Mouse (Mus musculus) hindbrain, embryonic 13.5 days (tissue): ENCODE results near the gene Kdm6b. TPM values are rescaled to one million over a fixed set of nuclear protein-coding genes. Genes with fewer than 3 reads are reported as not detected.

Source experiments
- ATAC-seq: fragments of 200-750 bp; cut with Nextera tagmentation; 2 replicates; pipeline ENCODE4 v1.8.0; 2017; ENCODE audit warnings: moderate TSS enrichment; ENCODE audit not compliant: low FRiP score
- H3K27ac ChIP-seq: fragments of 300-500 bp; sonication (generic); 2 replicates; pipeline ENCODE4 v1.5.1; 2015; ENCODE audit warnings: inconsistent platforms, mild to moderate bottlenecking, moderate library complexity
- H3K27me3 ChIP-seq: fragments of 300-500 bp; sonication (generic); 2 replicates; pipeline ENCODE4 v1.6.1; 2015; ENCODE audit warnings: mild to moderate bottlenecking, inconsistent platforms
- H3K36me3 ChIP-seq: fragments of 300-500 bp; sonication (generic); 2 replicates; pipeline ENCODE4 v1.6.1; 2015; ENCODE audit warnings: mild to moderate bottlenecking, inconsistent platforms
- H3K4me1 ChIP-seq: fragments of 300-500 bp; sonication (generic); replicated peaks from 2 replicates; pipeline ENCODE4 v1.6.1; 2015; ENCODE audit warnings: inconsistent platforms
- H3K4me2 ChIP-seq: fragments of 300-500 bp; sonication (generic); 2 replicates; pipeline ENCODE4 v1.6.1; 2015; ENCODE audit warnings: inconsistent platforms, mild to moderate bottlenecking, moderate library complexity
- H3K4me3 ChIP-seq: fragments of 300-500 bp; sonication (generic); 2 replicates; pipeline ENCODE4 v1.5.1; 2015; ENCODE audit warnings: mild to moderate bottlenecking, inconsistent platforms
- H3K9ac ChIP-seq: fragments of 300-500 bp; sonication (generic); 2 replicates; pipeline ENCODE4 v1.6.1; 2015; ENCODE audit warnings: mild to moderate bottlenecking, inconsistent platforms
- H3K9me3 ChIP-seq: fragments of 300-500 bp; sonication (generic); 2 replicates; pipeline ENCODE4 v1.6.1; 2016; ENCODE audit warnings: inconsistent platforms
- WGBS: fragments of 180-500 bp; shearing (Covaris S2); methylation state at CpG from one replicate; pipeline ENCODE4 v1.1.7; 2015; 5-methylcytosine and 5-hydroxymethylcytosine counted together
- polyA plus RNA-seq: library from polyadenylated mRNA; unstranded; fragments of >200 nt; fragmentation: Nextera tagmentation; extraction: Ambion mirVana; gene quantifications from 2 replicates; pipeline ENCODE4 v1.2.1, GENCODE M21; 2015

Gene Kdm6b
- polyA plus RNA-seq, 1 experiment from 2014 or later = 50.6 TPM

- Histone ChIP-seq H3K9ac (peak overlapping the region; percentile 100), H3K9me3 (no peaks in the 10 kb centered on the region), H3K36me3 (peaks cover 31% of the 10 kb centered on the region), H3K4me2 (peak overlapping the region; percentile 94), H3K27ac (peak overlapping the region; percentile 100), H3K4me1 (peaks cover 63% of the 10 kb centered on the region), H3K4me3 (peak overlapping the region; percentile 96), H3K27me3 (no peaks in the 10 kb centered on the region)
- ATAC-seq = peak; percentile 85
- WGBS = under 1% methylated on average over 26 of the region's 26 CpGs
Observed at GRCm38 (mm10) chr11:69366157-69366854, 47.2 kb downstream of the Kdm6b start.

DNA sequence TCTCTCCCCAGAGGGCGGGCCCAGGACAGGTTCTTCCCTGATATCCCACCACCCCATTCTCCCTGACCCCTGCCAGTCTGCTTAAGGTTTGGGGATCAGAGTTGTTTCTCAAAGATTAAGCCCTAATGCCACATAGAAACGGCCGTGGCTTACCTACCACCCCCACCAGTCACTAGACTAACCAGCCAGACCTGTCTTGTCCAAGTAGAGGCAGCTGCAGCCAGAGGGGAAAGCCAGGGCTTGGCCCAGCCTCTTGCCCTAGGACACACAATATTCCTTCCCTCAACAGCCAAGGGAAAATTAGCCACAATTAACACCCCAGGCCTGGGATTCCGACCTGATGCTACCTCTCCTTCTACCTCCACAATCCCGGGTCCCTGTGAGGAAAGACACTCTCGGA lies 47.8 kb downstream of the Kdm6b start:
- Histone ChIP-seq H3K9ac (peak overlapping the region; percentile 80), H3K4me1 (peaks cover 59% of the 10 kb centered on the region), H3K27ac (peak overlapping the region; percentile 100), H3K27me3 (no peaks in the 10 kb centered on the region), H3K36me3 (peaks cover 37% of the 10 kb centered on the region), H3K4me2 (peak overlapping the region; percentile 94), H3K9me3 (no peaks in the 10 kb centered on the region), H3K4me3 (peak overlapping the region; percentile 96)
- 27% methylated on average over 6 of the region's 6 CpGs for WGBS
- 0 out of 2 replicates have a peak, but pooled peaks have one; percentile 4 for ATAC-seq

DNA sequence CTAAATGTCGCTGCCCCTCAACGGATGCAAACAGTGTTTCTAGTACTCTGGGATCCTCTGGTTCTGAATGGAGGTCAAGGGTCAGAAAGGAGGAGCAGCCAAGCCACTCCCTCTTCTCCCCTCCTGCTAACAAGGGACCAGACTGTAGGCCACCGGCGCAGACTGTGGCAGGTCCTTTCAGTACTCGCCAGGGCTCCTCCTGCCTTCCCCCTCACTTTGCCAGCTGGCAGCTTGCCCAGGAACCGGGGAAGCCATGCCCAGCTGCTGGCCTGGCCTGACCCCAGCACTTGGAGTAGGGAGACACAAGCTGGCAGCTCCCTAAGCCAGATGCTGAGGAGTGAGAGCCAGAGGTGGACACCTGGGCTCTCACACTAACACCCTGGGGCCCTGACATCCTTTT lies 48.6 kb downstream of the Kdm6b start:
- Histone ChIP-seq H3K9ac (peak overlapping the region; percentile 80), H3K9me3 (no peaks in the 10 kb centered on the region), H3K36me3 (peaks cover 45% of the 10 kb centered on the region), H3K4me1 (peaks cover 55% of the 10 kb centered on the region), H3K4me3 (peak overlapping the region; percentile 96), H3K27ac (peak overlapping the region; percentile 100), H3K27me3 (no peaks in the 10 kb centered on the region), H3K4me2 (peak overlapping the region; percentile 94)
- under 1% methylated on average over 6 of the region's 6 CpGs for WGBS
- peak; percentile 41 for ATAC-seq

- H3K27me3 ChIP-seq = no peaks in the 10 kb centered on the region
- H3K36me3 ChIP-seq = peaks cover 50% of the 10 kb centered on the region
- peak overlapping the region; percentile 94 for H3K4me2 ChIP-seq
- H3K4me1 ChIP-seq = peaks cover 52% of the 10 kb centered on the region
- H3K4me3 ChIP-seq = no peak overlapping the region
- peak overlapping the region; percentile 80 for H3K9ac ChIP-seq
- no peaks in the 10 kb centered on the region for H3K9me3 ChIP-seq
- ATAC-seq = no peak
- 50% methylated on average over 8 of the region's 8 CpGs for WGBS
- peak overlapping the region; percentile 100 for H3K27ac ChIP-seq
Observed at GRCm38 (mm10) chr11:69364376-69364775, 49.1 kb downstream of the Kdm6b start.

DNA sequence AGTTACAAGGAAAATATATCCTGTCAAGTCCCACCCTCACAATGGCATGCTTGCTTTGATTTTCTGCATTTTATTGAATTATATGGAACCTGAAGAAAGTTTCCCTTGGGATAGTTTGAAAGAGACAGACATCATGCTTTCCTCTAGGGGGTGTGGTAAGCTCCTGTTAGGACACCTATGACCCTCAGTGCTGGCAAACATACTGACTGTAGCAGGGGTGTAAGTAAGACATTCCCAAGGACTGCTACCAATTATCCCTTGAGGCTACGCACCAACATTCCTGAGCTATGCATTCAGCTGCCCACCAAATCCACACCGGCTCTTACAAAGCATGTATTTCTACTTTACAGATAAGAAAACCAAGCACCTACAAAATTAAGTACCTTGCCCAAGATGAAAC lies 51.0 kb downstream of the Kdm6b start:
- 95% methylated on average over 2 of the region's 2 CpGs for WGBS
- Histone ChIP-seq H3K4me1 (peaks cover 44% of the 10 kb centered on the region), H3K36me3 (peaks cover 69% of the 10 kb centered on the region), H3K9me3 (no peaks in the 10 kb centered on the region), H3K4me2 (no peak overlapping the region), H3K27me3 (no peaks in the 10 kb centered on the region), H3K27ac (no peak overlapping the region), H3K9ac (no peak overlapping the region), H3K4me3 (no peak overlapping the region)
- ATAC-seq = no peak

DNA sequence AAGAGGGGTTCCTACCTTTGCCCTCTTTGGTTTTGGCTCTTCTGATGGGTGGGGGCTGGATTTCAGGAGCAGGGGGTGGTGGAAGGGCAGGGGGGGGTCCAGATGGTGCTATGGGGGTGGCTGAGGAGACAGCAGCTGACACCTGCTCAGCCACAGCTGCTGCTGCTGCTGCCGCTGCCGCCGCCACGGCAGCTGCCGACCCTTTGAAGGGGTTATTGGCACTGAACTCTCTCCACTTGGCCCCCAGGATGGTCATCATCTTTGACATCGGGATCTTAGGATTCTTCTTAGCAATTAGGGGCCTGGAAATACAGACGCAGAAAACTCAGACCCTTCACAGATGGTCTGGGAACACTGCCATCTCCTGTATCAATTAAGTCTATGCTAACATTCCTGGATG lies 51.5 kb downstream of the Kdm6b start:
- Histone ChIP-seq H3K36me3 (peaks cover 74% of the 10 kb centered on the region), H3K27ac (peak overlapping the region; percentile 30; the same call in 1 of the 2 replicates), H3K27me3 (no peaks in the 10 kb centered on the region), H3K9ac (no peak overlapping the region; the same call in 1 of the 2 replicates), H3K9me3 (no peaks in the 10 kb centered on the region), H3K4me3 (no peak overlapping the region), H3K4me1 (peaks cover 42% of the 10 kb centered on the region), H3K4me2 (no peak overlapping the region)
- WGBS = 39% methylated on average over 7 of the region's 7 CpGs
- no peak for ATAC-seq

DNA sequence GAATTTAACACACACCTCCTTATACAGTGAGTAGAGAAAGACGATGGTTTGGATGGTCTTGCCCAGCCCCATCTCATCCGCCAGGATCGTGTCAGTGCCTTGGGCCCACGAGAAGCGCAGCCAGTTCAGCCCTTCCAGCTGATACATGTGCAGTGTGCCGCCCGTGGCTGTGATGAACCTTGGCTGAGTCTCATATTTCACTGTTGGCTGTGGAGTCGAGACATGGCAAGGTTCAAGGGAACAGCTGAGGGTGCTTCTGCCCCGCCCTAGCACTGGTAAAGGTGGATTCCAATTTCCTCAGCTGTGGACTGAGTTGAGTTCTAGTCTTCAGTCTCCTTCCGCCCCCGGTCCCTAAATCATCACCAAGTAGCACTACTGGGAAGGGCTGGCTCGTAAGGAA lies 55.8 kb downstream of the Kdm6b start:
- ATAC-seq = no peak
- Histone ChIP-seq H3K9ac (no peak overlapping the region), H3K36me3 (peaks cover 99% of the 10 kb centered on the region), H3K4me2 (no peak overlapping the region), H3K4me3 (no peak overlapping the region), H3K9me3 (no peaks in the 10 kb centered on the region), H3K4me1 (peaks cover 12% of the 10 kb centered on the region; the same call in 1 of the 2 replicates), H3K27me3 (no peaks in the 10 kb centered on the region), H3K27ac (no peak overlapping the region)
- 93% methylated on average over 12 of the region's 12 CpGs for WGBS

GRCm38 (mm10) chr11:69356544-69356943 lies 56.9 kb downstream of the Kdm6b start:
- Histone ChIP-seq H3K4me1 (peaks cover 4% of the 10 kb centered on the region; the same call in 1 of the 2 replicates), H3K9me3 (no peaks in the 10 kb centered on the region), H3K4me3 (no peak overlapping the region), H3K9ac (no peak overlapping the region), H3K27ac (no peak overlapping the region), H3K4me2 (no peak overlapping the region), H3K27me3 (no peaks in the 10 kb centered on the region), H3K36me3 (peaks cover 100% of the 10 kb centered on the region)
- no peak for ATAC-seq
- WGBS = 95% methylated on average over 5 of the region's 5 CpGs

Other genes with a start within 250 kb of the Kdm6b start
- gene Alox8, start 215.8 kb downstream of the Kdm6b start, polyA plus RNA-seq = 0.12 and 0.16 TPM in 2 replicates
- gene Gucy2e, start 176.6 kb downstream of the Kdm6b start, polyA plus RNA-seq = 0.21 and 0.30 TPM in 2 replicates
- gene Cntrob, start 89.9 kb downstream of the Kdm6b start, polyA plus RNA-seq = 22.6 and 24.4 TPM in 2 replicates
- gene Trappc1, start 89.7 kb downstream of the Kdm6b start, polyA plus RNA-seq = 204 and 210 TPM in 2 replicates
- gene Kcnab3, start 87.4 kb downstream of the Kdm6b start, polyA plus RNA-seq = 4.2 and 5.1 TPM in 2 replicates
- gene Rnf227, start 73.2 kb downstream of the Kdm6b start, polyA plus RNA-seq = 163 and 166 TPM in 2 replicates
- 92.4 and 93.5 TPM in 2 replicates for gene Chd3, start 44.3 kb downstream of the Kdm6b start, polyA plus RNA-seq
- gene Naa38, start 18.2 kb downstream of the Kdm6b start, polyA plus RNA-seq = 103 and 105 TPM in 2 replicates
- gene Cyb5d1, start 18.0 kb downstream of the Kdm6b start, polyA plus RNA-seq = 34.9 and 35.5 TPM in 2 replicates
- gene Tmem88, start 15.4 kb downstream of the Kdm6b start, polyA plus RNA-seq = 7.1 and 8.7 TPM in 2 replicates
- 2.1 and 2.7 TPM in 2 replicates for gene Dnah2, start 135.4 kb upstream of the Kdm6b start, polyA plus RNA-seq
- gene Efnb3, start 146.5 kb upstream of the Kdm6b start, polyA plus RNA-seq = 90.1 and 92.0 TPM in 2 replicates
- 23.0 and 24.2 TPM in 2 replicates for gene Wrap53, start 166.6 kb upstream of the Kdm6b start, polyA plus RNA-seq
- 76.3 and 78.1 TPM in 2 replicates for gene Trp53, start 166.7 kb upstream of the Kdm6b start, polyA plus RNA-seq
- 27.6 and 29.7 TPM in 2 replicates for gene Atp1b2, start 192.3 kb upstream of the Kdm6b start, polyA plus RNA-seq
- not detected in 2 replicates for gene Shbg, start 204.2 kb upstream of the Kdm6b start, polyA plus RNA-seq
- 28.0 and 28.1 TPM in 2 replicates for gene Sat2, start 208.3 kb upstream of the Kdm6b start, polyA plus RNA-seq
- 40.5 and 52.0 TPM in 2 replicates for gene Fxr2, start 219.3 kb upstream of the Kdm6b start, polyA plus RNA-seq
- gene Sox15, start 241.6 kb upstream of the Kdm6b start, polyA plus RNA-seq = not detected in 2 replicates
- gene Mpdu1, start 249.0 kb upstream of the Kdm6b start, polyA plus RNA-seq = 95.0 and 104 TPM in 2 replicates